Mouse (Mus musculus): ENCODE results near the gene Prkcz. TPM values are rescaled to one million over a fixed set of nuclear protein-coding genes. Genes with fewer than 3 reads are reported as not detected.

Prkcz gene
- polyA plus RNA-seq, 1 experiment from 2014 or later, result 9.2 TPM

DNA sequence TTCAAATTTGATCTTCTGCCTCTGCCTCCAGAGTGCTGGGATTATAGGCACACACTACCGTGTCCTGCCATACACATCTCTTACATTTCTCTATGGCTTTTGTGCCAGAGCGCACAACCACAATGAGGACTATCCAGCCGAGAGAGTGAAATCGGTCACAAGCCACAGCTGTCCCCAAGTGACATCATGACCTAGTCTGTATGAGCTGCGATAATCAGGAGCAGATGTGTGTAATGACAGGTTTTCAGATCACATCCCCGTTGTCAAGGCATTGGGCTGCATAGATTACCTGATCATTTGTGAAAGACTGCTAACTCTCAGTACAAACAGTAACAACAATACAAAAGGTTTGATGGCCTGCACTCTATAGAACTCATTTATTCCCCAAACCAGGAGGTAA, 83.2 kb downstream of the Prkcz start:
- Histone ChIP-seq H3K4me2 (replicated peaks) (no peak overlapping the region), H3K9me3 (no peaks in the 10 kb centered on the region), H3K36me3 (no peaks in the 10 kb centered on the region), H3K4me3 (no peak overlapping the region), H3K27ac (peak overlapping the region; percentile 76; the same call in 1 of the 2 replicates), H3K9ac (no peak overlapping the region), H3K27me3 (no peaks in the 10 kb centered on the region), H3K4me1 (peaks cover 73% of the 10 kb centered on the region)
- 37% methylated on average over 6 of the region's 6 CpGs for WGBS
- no peak for ATAC-seq (ENCODE audit: low FRiP score, low read depth)

DNA sequence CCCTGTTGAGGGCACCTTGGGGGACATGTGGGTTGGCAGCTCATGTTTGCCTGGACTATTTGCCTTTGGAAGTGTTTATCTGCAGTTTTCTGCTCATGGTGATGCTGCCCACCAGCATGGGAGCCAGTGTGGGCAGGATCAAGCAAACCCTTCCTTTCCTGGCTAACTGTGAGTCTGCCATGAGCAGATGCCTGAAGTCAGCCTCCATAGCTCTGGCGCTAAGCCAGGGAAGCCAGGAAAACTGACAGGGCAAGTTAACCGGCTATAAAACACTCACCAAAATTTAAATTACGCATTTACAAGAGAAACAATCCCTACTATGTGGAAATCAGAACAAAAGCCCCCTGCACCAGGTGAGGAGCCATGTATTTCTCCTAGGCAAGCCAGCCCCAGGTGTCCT, 86.3 kb downstream of the Prkcz start:
- Histone ChIP-seq H3K9ac (peak overlapping the region; percentile 39; the same call in 1 of the 2 replicates), H3K4me3 (no peak overlapping the region), H3K27me3 (no peaks in the 10 kb centered on the region), H3K4me2 (replicated peaks) (no peak overlapping the region), H3K27ac (peak overlapping the region; percentile 72), H3K9me3 (no peaks in the 10 kb centered on the region), H3K36me3 (no peaks in the 10 kb centered on the region), H3K4me1 (peaks cover 42% of the 10 kb centered on the region)
- ATAC-seq (ENCODE audit: low FRiP score, low read depth), result no peak
- WGBS, result 30% methylated on average over 3 of the region's 3 CpGs

DNA sequence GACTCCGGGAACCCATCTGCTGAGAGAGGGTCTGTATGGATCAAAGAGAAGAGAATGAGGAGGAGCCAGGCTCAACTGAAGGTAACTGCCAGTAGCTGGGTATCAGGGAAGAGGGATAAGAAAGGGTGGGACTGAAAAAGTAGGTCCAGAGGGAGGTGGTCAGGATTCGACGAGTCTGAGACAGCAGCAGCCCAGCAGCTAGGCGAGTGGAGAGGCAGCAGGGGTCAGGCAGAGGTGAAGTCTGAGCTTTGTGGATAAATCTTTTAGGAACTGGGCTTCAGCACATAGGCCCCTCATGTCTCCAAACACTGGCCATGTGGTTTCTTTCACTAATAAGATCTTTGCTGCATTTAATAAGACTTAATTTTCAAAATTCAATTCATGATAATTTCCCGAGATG, 86.7 kb downstream of the Prkcz start:
- H3K27ac ChIP-seq, result peak overlapping the region; percentile 72
- no peak overlapping the region for H3K4me3 ChIP-seq
- no peaks in the 10 kb centered on the region for H3K27me3 ChIP-seq
- no peaks in the 10 kb centered on the region for H3K36me3 ChIP-seq
- no peak overlapping the region for H3K4me2 ChIP-seq (replicated peaks)
- peak overlapping the region; percentile 39; the same call in 1 of the 2 replicates for H3K9ac ChIP-seq
- 37% methylated on average over 5 of the region's 5 CpGs for WGBS
- H3K4me1 ChIP-seq, result peaks cover 39% of the 10 kb centered on the region
- no peak for ATAC-seq (ENCODE audit: low FRiP score, low read depth)
- no peaks in the 10 kb centered on the region for H3K9me3 ChIP-seq

DNA sequence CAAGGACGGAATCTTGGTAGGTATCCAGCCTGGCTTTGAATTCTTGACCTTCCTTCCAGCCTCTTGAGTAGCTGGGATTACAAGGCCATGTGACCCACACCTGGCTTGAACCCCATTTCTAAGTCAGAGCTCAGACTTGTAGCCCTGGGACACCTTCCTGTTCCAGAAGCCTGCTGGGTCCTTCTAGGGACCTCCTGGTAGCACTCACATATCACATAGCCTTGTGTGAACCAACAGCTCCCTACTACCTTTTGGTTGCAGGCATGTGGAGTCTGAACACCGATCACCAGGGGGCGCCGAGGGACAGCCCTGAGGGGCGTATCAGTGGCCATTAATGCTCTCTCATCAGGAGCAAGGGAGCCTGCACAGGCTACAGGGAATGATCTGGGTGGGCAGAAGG, 92.8 kb downstream of the Prkcz start:
- H3K9ac ChIP-seq, result no peak overlapping the region
- H3K36me3 ChIP-seq, result no peaks in the 10 kb centered on the region
- H3K4me3 ChIP-seq, result no peak overlapping the region
- no peaks in the 10 kb centered on the region for H3K9me3 ChIP-seq
- WGBS, result 23% methylated on average over 5 of the region's 5 CpGs
- ATAC-seq (ENCODE audit: low FRiP score, low read depth), result 0 out of 2 replicates have a peak, but pooled peaks have one; percentile 45
- no peak overlapping the region for H3K4me2 ChIP-seq (replicated peaks)
- peaks cover 28% of the 10 kb centered on the region for H3K4me1 ChIP-seq
- H3K27ac ChIP-seq, result 0 out of 2 replicates have a peak overlapping the region, but pooled peaks have one; percentile 44
- no peaks in the 10 kb centered on the region for H3K27me3 ChIP-seq

DNA sequence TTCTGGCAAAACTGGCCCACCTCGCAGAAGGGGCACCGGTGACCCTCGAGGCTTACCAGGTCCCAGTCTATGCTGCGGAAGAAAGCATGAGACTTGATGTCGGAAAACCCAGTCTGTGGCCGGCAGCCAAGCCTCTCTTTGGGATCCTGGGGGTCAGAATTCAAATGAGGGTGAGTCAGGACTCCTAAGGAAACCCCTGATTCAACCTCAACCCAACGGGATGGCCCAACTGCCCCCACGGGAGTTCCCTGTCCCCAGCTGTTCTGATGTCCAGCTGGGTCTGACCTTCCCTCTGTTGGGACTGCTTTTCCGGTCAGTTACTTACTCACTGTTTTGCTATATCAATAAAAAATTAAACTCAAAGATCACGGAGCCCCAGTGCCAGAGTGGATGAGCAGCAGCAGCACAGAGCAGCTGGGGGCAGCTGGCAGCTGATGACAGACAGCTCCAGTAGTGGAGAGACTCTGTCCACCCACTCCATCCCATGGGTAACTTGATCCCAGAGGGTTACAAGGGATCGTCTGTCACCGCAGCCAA, 93.5 kb downstream of the Prkcz start:
- ATAC-seq (ENCODE audit: low FRiP score, low read depth), result peak; percentile 73
- no peaks in the 10 kb centered on the region for H3K9me3 ChIP-seq
- peak overlapping the region; percentile 44; the same call in 1 of the 2 replicates for H3K27ac ChIP-seq
- no peak overlapping the region for H3K4me2 ChIP-seq (replicated peaks)
- H3K4me1 ChIP-seq, result peaks cover 28% of the 10 kb centered on the region
- H3K4me3 ChIP-seq, result no peak overlapping the region
- 49% methylated on average over 12 of the region's 12 CpGs for WGBS
- H3K9ac ChIP-seq, result 0 out of 2 replicates have a peak overlapping the region, but pooled peaks have one; percentile 39
- H3K27me3 ChIP-seq, result no peaks in the 10 kb centered on the region
- no peaks in the 10 kb centered on the region for H3K36me3 ChIP-seq

DNA sequence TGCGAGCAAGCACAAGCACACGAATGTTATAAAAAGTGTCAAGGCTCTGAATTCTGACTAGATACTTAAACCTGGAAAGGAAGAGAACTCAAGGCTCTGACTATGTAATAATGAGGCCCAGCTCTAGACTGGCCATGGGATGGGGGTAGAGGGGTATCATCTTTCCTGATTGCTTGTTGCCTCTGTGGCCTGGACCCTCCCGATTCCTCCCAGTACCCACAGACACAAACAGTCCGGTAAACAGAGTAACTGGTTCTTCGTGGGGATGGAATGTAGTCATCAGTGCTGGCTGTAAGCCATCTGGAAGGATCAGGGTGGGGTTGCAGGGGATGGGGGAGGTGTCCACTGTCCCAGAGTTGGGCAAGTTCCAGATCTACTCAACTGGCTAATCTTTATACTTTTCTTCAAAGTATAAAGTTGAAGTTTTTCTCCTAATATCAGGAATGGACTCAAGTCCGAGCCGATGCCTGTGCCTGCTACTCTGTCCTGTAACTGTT, 94.1 kb downstream of the Prkcz start:
- Histone ChIP-seq H3K27me3 (no peaks in the 10 kb centered on the region), H3K27ac (peak overlapping the region; percentile 44; the same call in 1 of the 2 replicates), H3K4me3 (no peak overlapping the region), H3K9me3 (no peaks in the 10 kb centered on the region), H3K9ac (no peak overlapping the region), H3K36me3 (no peaks in the 10 kb centered on the region), H3K4me2 (replicated peaks) (no peak overlapping the region), H3K4me1 (peaks cover 28% of the 10 kb centered on the region)
- ATAC-seq (ENCODE audit: low FRiP score, low read depth), result no peak
- 66% methylated on average over 7 of the region's 7 CpGs for WGBS

DNA sequence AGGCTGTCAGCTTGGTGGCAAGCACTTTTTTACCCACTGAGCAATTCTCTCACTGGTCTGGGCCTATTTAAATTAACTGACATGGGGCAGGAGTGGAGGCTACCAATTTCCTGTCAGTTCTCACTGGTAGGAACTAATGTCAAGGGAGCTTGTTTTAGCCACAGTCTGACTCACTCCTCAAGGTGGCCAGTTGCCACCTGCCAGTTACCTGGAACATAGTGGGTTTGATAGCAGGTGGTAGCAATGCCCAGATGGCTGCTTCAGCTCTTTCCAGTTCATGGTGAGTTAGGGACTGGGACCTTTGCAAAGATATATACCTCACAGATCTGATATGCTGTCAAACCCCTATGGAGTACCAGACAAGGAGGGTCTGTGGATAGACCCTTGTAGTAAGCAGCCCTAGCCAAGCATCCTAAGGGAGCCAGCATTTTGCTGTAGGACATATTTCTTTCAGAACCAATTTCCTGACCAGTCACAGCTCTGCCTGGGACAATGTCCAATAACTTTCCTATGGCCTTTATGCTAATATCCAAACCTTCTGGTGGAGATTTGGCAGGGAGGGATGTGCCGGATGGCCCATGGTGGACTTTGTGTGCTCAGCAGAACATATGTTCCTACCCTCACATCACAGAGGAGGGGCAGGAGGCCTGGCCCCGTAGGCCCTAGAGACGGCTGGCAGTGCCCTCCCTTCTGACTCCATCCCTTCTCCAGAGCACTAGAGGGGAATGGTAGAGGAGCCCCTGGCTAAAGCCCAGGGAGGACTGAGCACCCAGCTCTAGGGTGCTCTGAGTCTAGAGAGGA, 96.4 kb downstream of the Prkcz start:
- WGBS, result 73% methylated on average over 3 of the region's 3 CpGs
- H3K9ac ChIP-seq, result no peak overlapping the region
- H3K4me3 ChIP-seq, result no peak overlapping the region
- peaks cover 10% of the 10 kb centered on the region for H3K36me3 ChIP-seq
- H3K9me3 ChIP-seq, result 0 out of 2 replicates have a peak, but pooled peaks cover 3% of the 10 kb centered on the region
- peaks cover 28% of the 10 kb centered on the region for H3K4me1 ChIP-seq
- no peak overlapping the region for H3K4me2 ChIP-seq (replicated peaks)
- H3K27ac ChIP-seq, result no peak overlapping the region
- H3K27me3 ChIP-seq, result no peaks in the 10 kb centered on the region
- no peak for ATAC-seq (ENCODE audit: low FRiP score, low read depth)

DNA sequence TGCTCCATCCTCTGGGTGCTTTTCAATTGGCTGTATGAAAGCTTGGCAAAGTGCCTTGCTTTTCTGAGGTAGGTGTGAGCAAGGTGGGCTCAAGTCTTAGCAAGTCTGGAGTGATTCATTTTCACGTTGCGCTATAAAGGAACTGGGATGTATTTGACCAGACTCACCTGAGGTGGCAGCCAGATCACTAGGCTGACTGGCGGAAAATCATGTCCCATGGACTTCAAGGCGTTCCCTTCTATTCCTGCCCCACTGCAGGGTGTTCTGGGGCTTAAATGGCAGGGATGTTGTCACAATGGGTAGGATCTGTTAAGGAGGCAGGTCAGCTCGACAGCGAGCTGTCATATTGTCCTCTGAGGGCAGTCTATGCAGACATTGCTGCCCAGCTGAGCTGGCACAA, 108.9 kb downstream of the Prkcz start:
- Histone ChIP-seq H3K36me3 (peaks cover 31% of the 10 kb centered on the region), H3K27ac (no peak overlapping the region; the same call in 1 of the 2 replicates), H3K27me3 (no peaks in the 10 kb centered on the region), H3K4me1 (peaks cover 28% of the 10 kb centered on the region), H3K9me3 (peaks cover 4% of the 10 kb centered on the region; the same call in 1 of the 2 replicates), H3K4me3 (no peak overlapping the region), H3K9ac (peak overlapping the region; percentile 48; the same call in 1 of the 2 replicates), H3K4me2 (replicated peaks) (peak overlapping the region; percentile 68)
- ATAC-seq (ENCODE audit: low FRiP score, low read depth), result no peak
- WGBS, result 86% methylated on average over 6 of the region's 6 CpGs

DNA sequence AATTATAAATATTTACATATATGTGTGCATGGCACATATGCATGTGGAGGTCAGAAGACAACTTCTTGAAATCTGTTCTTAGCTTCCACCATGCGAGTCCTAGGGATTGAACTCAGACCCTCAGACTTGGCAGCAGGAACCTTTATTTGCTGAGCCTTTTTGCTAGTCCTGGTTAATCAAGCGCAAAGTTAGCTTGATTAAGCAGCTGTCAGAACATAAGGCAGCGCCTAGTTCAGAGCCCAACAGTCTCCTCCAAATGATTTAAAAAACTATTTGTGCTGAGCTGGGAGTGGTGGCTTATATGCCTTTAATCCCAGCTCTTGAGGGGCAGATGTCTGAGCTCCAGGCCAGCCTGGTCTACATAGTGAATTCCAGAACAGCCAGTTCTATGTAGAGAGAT, 110.0 kb downstream of the Prkcz start:
- peaks cover 38% of the 10 kb centered on the region for H3K4me1 ChIP-seq
- peak overlapping the region; percentile 56 for H3K4me3 ChIP-seq
- 72% methylated on average over 3 of the region's 3 CpGs for WGBS
- no peak for ATAC-seq (ENCODE audit: low FRiP score, low read depth)
- H3K27me3 ChIP-seq, result no peaks in the 10 kb centered on the region
- H3K4me2 ChIP-seq (replicated peaks), result peak overlapping the region; percentile 68
- peaks cover 4% of the 10 kb centered on the region; the same call in 1 of the 2 replicates for H3K9me3 ChIP-seq
- H3K36me3 ChIP-seq, result peaks cover 22% of the 10 kb centered on the region
- no peak overlapping the region for H3K27ac ChIP-seq
- H3K9ac ChIP-seq, result peak overlapping the region; percentile 70

DNA sequence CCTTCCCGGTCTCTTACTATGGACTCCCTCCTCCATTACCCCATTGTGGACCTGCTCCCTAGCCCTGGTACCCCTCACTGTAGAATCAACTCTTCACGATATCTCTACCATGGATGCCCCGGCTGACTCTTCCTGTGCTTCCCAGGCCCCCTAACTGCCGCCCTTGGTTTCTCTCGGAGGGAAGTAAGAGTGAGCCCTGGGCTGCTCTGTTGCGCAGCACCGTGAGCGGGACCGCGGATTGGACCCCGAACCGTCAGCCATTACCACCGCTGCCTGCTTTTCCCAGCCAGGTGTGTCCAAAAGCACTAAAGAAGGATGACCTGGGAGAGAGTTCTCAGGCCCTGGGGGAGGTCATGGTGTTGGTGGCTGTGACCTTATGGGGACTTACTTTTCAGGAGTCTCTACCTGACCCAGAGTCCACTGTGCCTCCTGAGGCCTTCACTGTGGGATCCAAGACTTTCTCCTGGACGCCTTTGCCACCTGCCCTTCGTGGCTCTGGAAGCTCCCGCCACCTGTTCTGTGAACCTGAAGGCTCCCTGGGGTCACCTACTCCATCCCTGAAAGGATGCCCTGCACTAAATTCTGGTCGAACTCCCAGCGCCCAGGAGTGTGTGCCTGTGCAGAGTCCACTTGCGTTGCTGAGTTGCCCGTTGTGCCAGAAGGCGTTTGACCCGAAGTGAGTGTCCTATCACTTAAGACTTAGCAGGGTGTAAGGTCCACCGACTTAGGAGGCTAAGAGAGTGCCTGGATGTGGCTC, 110.6 kb downstream of the Prkcz start:
- Histone ChIP-seq H3K27ac (peak overlapping the region; percentile 98), H3K4me2 (replicated peaks) (peak overlapping the region; percentile 68), H3K9ac (peak overlapping the region; percentile 70), H3K4me1 (peaks cover 44% of the 10 kb centered on the region), H3K9me3 (peaks cover 4% of the 10 kb centered on the region; the same call in 1 of the 2 replicates), H3K27me3 (no peaks in the 10 kb centered on the region), H3K36me3 (peaks cover 17% of the 10 kb centered on the region), H3K4me3 (peak overlapping the region; percentile 56)
- 14% methylated on average over 23 of the region's 23 CpGs for WGBS
- peak; percentile 4; the same call in 1 of the 2 replicates for ATAC-seq (ENCODE audit: low FRiP score, low read depth)

DNA sequence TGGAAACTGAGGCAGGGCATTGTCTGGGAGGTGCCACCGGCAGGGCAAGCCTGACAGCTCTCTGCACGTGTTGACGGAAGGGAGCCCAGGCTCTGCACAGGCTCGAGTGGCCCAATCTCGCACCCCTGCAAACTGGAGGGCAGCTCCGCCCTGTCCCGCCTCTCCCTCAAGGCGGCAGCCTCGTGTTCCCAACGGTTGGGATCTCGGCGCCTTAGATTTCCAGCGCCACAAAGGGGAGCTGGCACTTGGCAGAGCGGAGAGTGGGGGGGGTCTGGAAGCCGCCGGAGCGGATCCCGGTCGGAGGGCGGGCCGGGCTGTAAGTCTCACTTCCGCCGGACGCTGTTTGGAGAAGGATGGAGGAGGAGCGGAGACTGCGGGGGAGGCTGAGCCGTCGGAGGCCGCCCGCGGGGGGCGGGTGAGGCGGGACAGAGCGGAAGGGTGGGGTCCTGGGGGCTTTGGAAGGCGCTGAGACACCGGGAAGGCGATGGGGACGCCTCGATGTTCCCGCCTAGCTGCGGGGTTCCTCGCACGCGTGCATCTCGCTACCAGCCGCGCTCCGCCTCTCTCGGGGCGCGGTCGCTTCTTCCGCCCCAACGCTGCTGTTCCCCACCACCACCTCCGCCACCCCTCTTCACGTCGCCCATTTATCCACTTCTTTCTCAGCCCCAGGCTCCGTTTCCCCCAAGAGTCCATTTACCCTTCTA, 111.4 kb downstream of the Prkcz start, which contains the start of gene Faap20:
Gene Faap20, plus strand, starts transcription at position 155 of the 704 bp plus-strand sequence.
- Histone ChIP-seq H3K36me3 (peaks cover 15% of the 10 kb centered on the region), H3K27me3 (no peaks in the 10 kb centered on the region), H3K4me2 (replicated peaks) (peak within 1 kb of the TSS; percentile 68), H3K4me3 (peak within 1 kb of the TSS; percentile 56), H3K27ac (peak within 1 kb of the TSS; percentile 98), H3K9ac (peak within 1 kb of the TSS; percentile 70), H3K4me1 (peaks cover 49% of the 10 kb centered on the region), H3K9me3 (peaks cover 4% of the 10 kb centered on the region; the same call in 1 of the 2 replicates)
- peak; percentile 91 for ATAC-seq (ENCODE audit: low FRiP score, low read depth)
- WGBS, result under 1% methylated on average over 57 of the region's 58 CpGs
